Mouse (Mus musculus): ENCODE data around the gene Olfr788.

The Olfr788 gene

DNA sequence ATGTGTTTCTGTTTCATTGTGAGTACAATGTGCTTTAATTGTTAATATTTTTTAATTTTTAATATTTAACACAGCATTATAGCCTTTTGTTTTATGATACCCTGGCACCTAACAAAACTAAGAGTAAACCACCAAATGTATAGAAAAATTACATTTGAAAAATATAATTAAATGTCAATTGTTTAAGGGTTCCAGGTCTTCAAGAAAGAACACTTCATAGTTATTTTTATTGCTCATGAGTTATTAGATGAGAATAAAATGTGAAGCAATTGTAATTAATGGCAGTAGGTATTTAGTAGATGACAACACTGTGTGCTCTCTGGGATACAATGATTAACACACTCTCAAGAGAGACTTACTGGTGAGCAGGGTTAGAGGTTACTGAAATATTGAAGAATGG, at the start of gene Olfr788:
Gene Olfr788 (plus strand): TSS at position 301 of the 400 bp plus-strand sequence.
- no peak for DNase-seq (ENCODE audit: low spot score in 2 of 2)

DNA sequence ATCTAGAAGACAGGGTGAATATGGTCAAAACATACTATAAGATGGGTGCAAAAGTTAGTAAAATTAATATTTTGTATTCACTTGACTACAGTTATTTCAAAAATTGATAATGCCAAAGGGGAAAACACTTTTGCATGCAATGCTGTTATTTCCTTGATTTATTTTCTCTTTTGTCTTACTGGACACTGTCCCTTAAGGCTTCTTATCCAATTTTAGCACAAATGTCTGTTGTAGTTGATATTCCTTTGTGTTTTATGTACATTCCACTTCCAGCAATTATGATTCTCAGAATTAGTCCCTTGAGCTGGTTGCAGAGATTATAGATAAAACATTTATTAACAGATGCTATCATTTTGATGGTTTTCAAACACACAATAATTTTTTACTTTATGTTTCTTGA, 43.8 kb upstream of the Olfr788 start, which contains the start of gene Olfr786:
Gene Olfr786 (plus strand): TSS at position 301 of the 400 bp plus-strand sequence.
- DNase-seq (ENCODE audit: low spot score in 2 of 2) = no peak

DNA sequence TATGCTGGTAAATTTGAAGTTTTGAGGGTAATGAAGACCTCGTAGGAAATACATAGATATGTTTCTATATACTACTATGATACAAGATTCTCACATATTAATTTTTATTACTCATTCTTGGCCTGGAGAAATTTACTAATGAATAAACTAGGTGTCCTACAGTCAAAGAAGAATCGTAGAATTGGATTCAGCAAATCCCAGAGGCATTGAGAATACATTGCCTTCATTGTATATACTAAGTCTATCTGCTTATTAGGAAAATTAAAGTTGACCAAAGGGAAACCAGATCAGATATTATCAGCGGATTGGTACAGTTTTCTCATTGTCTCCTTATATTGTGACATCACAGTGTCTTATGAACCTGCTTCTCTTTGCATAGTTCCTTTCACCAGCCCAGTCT, 9.2 kb upstream of the Olfr788 start, which contains the start of gene Olfr787:
Gene Olfr787 (plus strand): TSS at position 301 of the 400 bp plus-strand sequence.
- DNase-seq (ENCODE audit: low spot score in 2 of 2) = no peak

DNA sequence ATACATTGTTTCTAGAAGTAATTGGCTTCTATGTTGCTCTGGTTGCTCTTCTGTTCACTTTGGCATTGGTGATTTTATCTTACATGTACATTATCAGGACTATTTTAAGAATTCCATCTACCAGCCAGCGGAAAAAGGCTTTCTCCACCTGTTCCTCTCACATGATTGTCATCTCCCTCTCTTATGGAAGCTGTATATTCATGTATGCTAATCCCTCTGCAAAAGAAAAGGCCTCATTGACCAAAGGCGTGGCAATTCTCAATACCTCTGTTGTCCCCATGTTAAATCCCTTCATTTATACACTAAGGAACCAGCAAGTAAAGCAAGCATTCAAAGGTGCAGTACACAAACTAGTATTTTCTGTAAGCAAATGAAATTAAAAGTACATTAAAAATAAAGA, 2.5 kb downstream of the Olfr788 start:
- no peak for DNase-seq (ENCODE audit: low spot score in 2 of 2)

DNA sequence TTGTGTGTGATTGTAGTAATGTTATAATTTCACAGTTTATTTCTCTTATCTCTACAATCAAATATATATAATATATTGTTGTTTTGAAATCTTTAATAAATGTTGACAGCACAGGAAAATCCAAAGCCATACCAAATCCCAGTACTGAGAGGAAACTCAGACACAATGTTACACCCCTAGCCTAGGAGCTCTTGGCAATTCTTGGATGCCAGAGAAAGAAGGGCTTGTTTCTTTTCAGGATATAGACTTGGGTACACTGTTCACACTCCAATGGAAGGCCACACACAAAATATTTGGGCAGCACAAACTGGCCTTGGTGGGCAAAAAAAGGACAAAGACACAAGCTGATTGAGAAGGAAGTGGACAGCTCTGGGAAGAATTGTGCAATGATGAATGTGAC, 2.9 kb downstream of the Olfr788 start:
- no peak for DNase-seq (ENCODE audit: low spot score in 2 of 2)

DNA sequence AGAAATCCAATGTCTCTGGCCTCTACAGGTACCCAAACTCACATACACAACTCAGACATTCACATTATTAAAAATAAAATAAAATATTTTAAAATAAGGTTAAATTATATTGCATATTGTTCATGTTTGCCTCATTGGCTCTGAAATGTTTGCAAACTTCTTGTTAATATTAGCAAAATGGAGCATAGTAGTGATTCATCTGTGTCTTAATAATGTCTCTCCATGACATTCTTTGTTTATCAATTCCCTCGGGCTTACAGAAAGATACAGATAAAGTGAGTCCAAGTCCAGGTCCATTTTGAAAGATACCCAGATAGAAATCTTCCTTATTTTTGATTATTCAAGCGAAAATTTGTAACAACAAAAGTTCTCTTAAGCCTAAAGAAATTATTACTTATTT, 13.7 kb downstream of the Olfr788 start, which contains the start of gene Olfr789:
Gene Olfr789 (plus strand): TSS at position 301 of the 400 bp plus-strand sequence.
- DNase-seq (ENCODE audit: low spot score in 2 of 2) = no peak

DNA sequence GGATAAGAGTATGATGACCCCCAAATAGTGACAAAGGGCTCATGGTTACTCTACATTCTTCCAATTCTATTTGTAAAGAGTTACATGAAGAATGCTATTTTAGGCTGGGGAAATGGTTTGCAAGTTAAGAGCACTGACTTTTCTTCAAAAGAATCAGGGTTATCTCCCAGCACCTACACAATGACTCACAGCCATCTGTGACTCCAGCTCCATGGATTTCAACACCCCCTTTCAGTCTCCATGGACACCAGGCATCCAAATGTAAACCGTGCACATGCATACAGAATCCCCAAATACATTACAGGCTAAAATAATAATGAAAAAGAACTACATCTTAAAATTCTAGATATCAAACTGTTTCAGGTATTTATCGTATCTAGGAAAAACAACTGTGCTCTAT, 19.3 kb downstream of the Olfr788 start:
- DNase-seq (ENCODE audit: low spot score in 2 of 2) = no peak

DNA sequence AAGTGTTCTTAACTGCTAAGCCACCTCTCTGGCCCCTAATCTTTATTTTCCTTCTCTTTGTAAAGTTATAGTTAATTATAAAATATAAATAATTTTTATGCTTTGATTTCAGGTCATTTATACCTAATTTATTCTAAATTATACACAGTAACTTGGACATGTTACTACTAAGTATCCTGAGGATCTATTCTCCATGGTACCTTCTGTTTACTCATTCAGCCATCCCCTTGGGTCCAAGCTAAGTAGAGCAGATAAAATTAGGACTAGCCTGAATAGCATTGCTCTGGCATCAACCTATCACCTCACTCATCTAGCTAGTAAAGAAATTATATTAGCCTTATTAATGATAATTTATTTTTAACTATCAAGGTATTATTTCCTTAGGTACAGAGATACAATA, 27.4 kb downstream of the Olfr788 start, which contains the start of gene Olfr790:
Gene Olfr790 (plus strand): TSS at position 301 of the 400 bp plus-strand sequence.
- DNase-seq (ENCODE audit: low spot score in 2 of 2) = no peak

DNA sequence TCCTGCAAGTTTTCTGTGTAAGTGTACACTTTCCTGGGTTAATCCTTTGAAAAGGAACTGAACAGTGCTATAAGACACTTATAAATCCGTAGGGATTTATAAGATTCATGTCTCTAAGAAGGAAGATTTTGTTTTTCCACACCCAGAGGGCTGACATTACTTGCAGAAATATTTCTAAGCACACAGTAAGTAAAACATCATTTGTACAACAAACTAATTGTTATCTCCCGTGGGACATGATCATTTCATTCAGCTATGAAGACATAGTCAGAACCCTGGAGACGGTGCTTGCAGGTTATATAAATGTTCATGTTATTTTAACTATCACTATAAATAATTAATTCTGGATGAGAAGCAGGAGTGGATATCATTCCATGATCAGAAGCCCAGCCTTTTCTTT, 50.7 kb downstream of the Olfr788 start, which contains the start of gene Olfr791:
Gene Olfr791 (plus strand): TSS at position 301 of the 400 bp plus-strand sequence.
- no peak for DNase-seq (ENCODE audit: low spot score in 2 of 2)
